Mouse (Mus musculus) spleen, postnatal 14 days (tissue): ENCODE data around the gene Cyp3a25.
"Not testable (repeated sequence)": the region's sequence is repeated elsewhere in the genome, so short reads cannot be mapped to it uniquely, and the experiment has no call there.

Experiments
- DNase-seq, 2 experiments: peaks; one replicate each; pipeline ENCODE4 v3.0.0; 2021 to 2022; ENCODE audit warnings: low spot score in 2 of 2

Cyp3a25 gene

DNA sequence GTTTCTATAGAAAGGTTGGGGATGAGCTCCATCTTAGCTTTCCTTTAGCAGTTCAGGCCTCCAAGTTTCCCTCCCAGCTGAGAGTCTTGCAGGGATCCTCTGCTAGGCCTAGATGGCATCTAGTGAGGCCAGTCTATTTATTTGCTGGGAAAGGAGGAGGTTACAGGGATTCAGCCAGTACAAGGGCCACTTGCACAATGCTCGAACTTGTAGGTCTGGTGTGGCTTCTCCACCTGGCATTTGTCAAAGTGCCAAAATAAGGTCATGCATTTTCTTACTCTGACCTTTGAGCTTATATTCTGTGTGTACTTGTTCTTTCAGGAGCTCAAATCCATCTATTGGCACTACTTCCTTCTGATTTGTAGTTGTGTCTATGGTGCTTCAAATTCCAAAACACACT, at the start of gene Cyp3a25:
Gene Cyp3a25 (minus strand): TSS at position 110 of the 400 bp plus-strand sequence.
- DNase-seq: not testable (repeated sequence)

DNA sequence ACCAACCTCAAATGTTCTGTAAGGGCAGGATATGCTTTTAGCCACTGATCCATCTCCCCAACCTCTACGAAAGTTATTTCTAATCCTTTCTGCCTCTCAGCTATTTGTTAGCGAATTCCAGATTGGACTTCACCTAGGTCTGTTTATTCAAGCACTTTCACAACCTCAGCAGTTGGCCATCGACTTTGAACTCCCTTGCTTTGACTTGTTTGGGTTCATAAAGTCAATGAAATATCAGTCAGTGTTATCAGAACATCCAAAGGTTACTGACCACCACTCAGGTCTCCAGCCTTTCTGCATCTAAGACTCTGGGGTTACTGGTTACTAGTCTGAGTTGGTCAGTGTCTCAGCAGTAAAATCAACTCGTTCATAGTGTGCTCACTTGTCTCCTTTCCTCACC, 11.7 kb upstream of the Cyp3a25 start:
- no peak for DNase-seq

DNA sequence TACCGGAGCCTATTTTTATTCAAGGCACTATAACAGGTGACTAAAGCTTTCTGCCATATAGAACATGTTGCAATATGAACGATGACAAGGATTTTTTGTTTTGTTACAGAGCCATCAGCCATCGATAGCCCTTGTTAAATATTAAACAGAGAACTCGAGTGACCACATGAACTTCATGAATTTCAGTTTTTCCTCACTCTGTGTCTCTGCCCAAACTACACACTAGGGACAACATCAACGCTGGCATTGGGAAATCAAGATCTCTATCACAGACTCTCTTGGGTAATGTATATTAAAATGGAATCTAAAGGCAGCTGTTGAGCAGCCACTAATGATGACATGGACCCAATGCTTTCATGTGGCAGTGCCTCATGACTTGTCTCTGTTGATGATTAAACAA, 8.9 kb upstream of the Cyp3a25 start:
- DNase-seq: no peak

DNA sequence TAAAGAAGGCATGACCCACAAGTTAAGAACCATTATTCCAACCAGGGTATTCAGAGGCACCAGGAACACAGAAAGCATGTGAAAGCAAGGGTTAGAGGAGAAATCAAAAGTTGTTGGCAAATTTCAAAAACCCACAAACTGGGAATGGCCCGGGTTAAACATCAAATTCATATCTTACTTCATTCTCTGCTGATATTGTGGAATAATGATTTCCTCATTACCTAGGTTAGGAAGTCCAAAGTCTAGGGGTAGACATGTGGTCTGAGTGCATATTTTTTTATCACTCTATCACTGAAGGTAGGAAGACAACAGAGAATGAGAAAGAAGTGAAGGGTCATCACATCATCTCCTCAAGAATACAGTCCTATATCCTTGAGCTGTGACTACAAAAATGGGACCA, 1.8 kb upstream of the Cyp3a25 start:
- no peak for DNase-seq

DNA sequence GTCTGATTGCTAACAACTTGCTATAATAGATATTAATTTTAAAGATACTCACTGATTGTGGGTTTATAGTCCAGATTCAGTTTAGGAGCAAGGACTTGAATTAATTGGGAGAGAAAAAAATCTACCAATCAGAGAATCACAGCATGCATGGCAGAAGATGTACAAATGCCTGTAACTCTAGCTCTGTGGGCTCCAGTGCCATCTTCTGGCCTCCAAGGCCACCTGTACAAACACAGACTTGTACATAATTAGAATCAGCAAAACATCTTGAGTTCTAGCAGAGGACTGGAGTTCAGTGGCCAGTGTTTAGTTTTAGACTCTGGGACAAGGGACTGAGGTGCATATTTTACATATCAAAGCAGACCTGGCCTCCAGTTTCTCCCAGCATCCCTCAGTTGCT, 42.3 kb downstream of the Cyp3a25 start:
- DNase-seq: no peak
